Mouse (Mus musculus) heart, adult 9 months (tissue): ENCODE data around the gene 9930021J03Rik.

Source experiments
- DNase-seq, 2 experiments: peaks; one replicate each; pipeline ENCODE4 v3.0.0; 2022; ENCODE audit warnings: low spot score in 2 of 2

9930021J03Rik gene

DNA sequence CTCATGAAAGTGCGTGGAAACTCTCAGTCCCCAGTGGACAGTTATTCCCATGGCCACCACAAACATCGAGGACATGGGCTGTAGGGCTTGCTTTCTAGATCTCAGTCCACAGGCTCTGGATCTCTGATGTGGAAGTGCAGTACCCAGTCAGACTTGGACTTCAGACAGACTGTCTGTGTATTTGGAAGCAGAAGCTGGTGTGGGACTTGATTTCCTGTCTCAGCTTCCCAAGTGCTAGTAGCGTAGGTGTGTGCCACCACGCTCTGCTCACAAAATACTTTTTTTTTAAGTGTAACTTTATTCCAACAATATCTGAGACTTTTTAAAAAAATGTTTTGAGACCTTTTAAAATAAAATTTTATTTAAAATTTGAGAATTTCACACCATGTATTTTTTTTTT lies 109.5 kb downstream of the 9930021J03Rik start:
- DNase-seq, result no peak

DNA sequence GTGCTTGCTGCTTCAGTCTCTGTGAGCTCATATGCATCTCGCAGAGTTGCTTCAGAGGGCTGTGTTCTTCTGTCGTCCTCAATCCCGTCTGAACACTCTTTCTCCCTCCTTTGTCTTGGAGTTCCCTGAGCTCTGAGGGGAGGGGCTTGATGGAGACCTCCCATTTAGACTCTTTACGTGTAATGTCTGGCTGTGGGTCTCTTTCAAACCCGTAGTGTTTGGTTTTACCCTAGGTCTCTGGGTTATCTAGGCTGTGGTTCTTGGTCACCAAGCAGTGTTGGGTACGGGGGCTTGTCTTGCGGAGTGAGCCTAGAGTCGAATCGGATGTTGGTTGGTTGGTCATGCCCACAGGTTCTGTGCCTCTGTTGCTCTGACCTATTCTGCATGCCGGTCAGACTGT lies 110.7 kb downstream of the 9930021J03Rik start:
- DNase-seq, result no peak

DNA sequence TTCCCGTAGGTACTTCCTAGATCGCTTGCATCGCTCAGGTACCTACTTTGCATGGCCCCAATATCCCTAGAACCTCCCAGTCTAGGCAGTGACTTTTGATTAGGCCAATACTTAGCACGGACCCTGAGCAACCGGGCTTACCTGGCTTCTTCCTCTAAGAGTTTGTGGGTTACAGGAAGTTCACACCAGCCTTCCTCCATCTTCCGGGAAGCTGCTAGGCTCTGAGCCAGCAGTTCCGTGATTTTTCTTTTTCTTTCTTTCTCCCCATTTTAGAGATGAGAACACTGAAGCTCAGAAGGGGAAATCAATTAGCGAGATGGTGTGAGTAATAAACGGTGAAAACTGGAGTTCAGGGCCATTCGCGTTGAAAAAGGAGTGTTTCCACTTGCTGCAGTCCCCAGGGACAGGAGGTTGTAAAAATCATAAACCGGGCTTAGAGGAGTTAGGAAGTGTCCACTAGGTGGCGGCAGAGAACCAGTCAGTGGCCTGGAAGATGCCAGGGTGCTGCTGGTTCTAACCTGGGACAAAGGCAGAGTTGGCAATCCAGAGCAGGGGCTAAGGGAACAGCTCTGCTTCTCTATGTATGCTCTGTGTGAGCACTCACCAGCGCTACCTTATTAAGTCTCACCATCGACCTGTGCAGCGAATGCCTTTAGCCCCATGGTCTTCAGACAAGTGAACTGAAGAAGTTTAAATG lies 121.8 kb downstream of the 9930021J03Rik start:
- DNase-seq, result peak; percentile 18 to 59

DNA sequence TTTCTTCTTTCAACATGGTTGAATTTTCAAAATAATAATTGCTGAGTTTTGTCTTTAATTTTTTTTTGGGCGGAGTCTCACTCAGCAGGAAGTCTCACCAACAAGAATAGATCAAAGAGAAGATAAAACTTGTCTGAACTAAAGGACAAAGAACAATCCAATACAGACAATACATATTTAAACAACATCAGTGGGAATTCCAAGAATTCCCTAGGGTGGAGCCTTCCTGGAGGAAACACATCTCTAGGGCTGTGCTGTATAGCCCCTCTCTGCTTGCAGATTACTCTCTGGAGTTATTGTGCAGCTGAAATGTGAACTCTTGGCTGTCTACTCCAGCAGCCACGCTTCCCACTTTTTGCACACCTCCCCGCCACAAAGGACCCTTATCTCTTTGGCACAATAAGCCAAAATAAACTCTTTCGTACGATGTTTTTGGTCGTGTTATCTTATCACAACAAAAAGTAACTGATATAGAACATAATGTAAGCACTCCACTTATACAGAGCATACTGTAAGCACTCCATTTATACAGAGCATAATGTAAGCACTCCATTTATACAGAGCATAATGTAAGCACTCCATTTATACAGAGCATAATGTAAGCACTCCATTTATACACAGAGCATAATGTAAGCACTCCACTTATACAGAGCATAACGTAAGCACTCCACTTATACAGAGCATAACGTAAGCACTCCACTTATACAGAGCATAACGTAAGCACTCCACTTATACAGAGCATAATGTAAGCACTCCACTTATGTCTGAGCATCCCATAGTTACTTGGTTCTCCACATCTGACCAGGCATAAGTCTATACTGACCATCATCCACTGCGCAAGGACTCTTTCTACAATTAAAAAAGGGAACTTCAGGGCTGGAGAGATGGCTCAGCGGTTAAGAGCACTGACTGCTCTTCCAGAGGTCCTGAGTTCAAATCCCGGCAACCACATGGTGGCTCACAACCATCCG lies 125.3 kb downstream of the 9930021J03Rik start:
- DNase-seq, result no peak

DNA sequence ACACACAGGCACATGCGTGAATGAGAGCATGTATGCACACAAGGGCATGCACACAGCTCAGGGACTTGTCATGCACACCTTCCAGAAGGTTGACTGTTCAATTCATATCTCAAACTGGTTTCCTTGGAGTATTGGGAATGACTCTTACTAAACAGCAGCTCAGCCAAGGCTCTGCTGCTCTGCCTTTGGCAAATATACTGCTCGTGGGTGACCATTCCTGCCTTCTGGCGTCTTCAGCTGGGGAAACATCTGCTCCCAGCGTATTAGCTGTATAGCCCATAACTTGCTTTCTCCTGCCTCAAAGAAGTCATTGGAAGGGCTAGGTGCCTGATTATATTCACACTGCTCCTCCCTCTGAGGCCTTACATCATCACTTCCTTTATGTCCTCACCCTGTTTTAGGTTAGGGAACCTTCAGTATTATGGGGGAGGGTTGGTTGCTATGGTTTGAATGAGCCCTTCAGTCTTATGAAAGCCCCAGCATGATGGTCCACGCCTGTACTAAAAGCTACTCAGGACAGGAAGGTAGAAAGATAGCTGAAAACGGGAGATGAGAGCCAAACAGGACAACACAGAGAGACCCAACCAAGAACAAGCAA lies 127.5 kb downstream of the 9930021J03Rik start:
- DNase-seq, result no peak

DNA sequence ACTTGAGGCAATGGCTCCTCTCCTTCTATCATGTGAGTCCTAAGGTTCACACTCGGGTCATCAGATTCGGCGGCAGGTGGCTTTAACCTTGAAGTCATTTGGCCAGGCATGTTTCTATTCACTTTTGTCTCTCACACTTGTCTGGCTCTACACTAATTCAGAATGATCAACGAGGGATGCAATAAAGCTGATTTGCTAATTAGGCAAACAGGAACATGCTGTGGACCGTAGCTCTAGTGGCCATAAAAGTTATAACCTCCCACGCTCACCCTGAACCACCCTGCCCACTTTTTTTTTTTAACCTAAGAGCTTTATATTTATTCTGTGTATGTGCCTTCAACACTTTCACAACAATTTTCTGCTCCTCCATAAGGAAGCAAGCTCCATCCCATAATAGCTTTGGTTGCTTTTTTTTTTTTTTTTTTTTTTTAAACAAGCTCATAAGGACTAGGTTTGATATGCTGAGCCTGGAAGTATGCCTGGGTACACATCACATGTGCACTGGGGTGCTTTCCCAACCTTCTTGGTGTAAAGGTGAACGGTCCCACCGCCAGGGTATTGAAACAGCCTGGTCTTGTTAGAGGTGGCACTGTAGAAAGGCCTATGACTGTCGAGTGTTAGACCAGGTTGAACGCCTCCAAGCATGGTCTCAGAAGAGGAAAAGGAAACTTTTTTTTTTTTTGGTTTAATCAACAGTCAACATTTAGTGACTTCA lies 129.2 kb downstream of the 9930021J03Rik start:
- no peak for DNase-seq

DNA sequence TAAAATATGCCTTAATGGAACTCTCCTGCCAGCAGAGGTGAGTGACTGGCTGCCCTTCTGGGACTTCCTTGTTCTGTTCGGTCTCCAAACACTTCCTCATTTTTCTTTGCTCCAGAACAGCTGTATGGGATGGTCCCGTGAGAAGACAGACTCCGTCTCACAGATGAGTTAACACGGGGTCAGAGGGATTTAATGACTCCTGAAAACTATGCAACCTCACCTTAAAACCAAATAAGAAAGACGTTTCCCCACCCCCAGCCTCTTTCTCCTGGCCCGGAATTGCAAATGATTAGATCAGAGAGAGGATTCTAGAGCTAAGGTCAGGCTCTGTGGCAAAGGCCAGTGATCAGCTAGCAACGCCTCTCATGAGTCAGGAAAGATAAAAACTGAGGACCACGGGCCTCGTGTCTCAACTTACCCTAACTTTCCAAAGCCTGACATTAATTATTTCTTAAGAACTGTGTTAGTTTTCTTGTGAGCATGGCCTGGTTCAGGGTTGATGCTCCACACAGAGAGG lies 130.2 kb downstream of the 9930021J03Rik start:
- no peak for DNase-seq

DNA sequence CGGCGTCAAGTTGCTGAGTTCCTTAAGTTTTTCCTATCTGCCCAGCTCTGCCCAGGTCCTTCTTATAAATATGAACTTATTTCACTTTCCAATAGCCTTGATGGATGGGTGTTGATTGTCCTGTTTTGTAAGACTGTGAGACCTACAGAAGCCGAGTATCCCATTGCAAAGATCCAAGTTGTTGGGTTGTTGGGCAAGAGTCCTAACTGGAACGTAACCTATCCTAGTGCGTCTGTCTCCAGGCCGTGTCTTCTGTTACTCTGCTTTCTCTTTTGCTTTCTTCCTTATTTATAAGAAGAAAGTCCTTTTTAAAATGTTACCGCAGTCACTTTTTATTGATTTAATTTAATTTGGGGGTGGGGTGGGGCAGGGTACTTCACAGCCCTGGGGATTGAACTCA lies 130.8 kb downstream of the 9930021J03Rik start:
- no peak for DNase-seq

DNA sequence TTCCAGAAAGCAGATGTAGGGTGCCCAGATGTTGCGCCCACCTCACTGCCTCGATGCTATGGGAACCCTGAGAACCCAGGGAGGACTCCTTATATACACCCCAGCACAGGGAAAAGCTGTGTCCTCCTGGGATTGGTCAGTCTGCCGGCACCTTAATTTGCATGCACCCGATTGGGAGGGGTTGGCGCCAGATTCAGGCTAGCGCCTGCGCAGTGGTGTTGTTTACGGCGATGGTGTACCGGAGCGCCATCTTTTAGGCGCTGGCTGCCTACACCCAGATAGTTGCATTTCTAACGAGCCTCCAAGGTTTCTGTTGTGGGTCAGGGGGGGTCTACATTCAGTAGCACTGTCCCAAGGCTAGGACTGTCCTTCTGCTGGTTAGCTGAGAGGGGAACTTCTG lies 133.1 kb downstream of the 9930021J03Rik start:
- no peak for DNase-seq

DNA sequence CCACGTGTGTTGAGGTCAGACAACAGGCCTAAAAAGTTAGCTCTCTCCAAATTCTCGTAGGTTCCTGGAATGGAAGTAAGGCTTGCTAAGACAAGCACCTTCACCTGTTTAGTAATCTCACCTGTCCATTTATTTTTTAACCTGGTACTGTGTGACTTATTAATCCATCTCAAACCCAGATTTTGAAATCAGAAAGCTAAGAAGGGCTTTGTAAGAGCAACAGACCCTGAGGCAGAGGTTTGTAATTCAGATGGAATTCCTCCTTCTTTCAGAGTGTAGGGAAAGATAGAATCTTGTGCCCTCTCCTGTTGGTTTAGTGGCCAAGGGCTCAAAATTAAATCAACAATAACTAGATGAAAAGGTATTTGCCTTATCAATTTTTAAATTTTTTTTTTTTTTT lies 134.6 kb downstream of the 9930021J03Rik start:
- no peak for DNase-seq

DNA sequence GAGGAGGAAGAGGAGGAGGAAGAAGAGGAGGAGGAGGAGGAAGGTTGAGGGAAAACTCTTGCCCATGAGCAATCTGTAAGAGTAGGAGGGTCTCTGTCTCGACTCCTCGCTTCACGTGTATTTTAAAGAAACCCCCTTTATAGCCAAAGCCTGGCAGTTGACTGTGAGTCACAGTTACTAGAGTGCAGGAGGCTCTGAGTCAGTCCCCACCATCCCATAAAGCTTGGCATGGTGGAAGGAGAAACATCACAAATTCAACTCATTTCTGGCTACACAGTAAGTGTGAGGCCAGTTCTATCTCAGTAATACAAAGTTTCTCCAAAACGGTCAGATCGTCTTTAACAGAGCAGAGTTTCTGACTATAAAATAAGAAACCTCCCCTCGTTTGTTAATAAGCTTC lies 135.5 kb downstream of the 9930021J03Rik start:
- DNase-seq, result no peak

DNA sequence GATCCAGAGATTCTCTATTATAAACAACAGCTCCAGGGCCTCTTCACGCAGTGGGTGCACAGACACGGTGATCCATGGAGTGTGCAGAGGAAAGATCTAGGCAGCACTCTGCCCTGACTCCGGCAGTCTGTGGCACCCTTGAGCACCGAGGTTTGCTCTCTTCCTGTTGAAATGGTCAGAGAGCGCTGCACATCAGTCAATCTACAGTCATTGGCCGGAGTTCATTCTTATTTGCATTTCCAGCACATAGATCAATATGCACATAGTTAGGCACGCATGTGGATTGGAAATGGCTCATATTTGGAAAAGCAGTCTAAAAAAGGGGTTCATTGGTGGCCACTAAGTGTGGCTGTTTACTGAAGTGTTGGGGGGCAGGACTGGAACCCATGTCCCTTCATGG lies 137.7 kb downstream of the 9930021J03Rik start:
- DNase-seq, result no peak

DNA sequence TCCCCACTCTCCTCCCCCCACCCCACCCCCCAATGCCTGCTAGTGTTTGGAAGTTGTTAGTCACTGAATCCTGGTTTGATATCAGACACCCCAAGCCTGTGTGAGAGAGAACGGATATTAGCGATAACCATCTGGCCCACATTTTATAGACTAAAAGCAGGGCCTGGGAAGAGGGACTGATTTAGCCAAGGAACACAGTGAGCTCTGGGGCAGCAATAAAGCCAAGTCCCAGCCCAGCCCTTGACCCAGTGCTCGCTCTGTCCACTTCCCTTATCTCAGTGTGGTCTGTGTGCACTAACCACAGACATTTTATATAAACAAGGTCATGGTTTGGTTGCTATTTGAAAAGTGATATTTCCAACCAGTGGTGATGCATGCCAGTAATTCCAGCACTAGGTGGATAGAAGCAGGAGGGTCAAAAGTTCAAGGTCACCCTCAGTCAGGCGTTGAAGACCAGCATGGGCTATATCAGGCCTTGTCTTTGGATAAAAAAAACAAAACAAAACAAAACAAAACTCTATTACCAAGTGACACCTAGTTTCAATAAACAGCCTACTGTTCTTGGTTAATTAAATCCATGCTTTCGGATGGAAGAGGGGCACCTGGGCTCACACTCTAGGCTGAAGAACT lies 138.7 kb downstream of the 9930021J03Rik start:
- no peak for DNase-seq

DNA sequence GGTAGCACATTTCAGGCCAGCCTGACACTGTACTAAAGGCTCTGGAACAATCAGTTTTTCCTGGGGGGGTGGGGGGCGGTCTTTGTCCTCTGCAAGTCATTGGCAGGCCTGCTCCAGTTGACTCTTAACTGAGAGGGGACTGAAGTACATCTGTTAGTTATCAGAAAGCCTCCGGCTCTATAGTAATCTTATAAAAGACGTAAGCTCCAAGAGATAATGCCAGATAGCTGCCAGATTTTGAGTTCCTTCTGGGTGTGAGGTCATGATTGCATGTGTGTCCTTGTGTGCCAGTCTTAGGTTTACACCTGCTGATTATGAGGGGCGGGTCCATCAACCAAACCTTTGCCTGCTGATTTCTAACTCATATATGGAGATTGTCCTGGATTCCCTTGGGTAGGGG lies 139.6 kb downstream of the 9930021J03Rik start:
- no peak for DNase-seq

DNA sequence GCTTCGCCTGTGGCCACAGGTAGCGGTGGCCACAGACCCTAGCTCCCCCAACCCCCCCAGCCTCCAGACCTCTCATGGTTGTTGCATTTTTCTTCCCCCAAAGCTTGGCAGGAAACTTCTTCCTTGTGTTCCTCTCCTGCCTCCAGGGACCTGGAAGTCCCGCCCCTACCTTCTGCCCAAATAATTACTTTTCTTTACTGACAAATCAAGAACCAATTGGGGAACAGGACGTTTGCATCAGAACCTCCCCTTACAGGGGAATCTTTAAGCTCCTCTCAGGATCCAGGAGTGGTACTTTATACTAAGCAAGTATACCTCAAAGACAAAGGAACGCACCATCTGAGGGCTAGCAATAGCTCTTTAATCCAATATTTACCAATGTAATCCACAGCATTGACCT lies 140.9 kb downstream of the 9930021J03Rik start:
- DNase-seq, result no peak
